Mouse (Mus musculus): ENCODE results near the gene Mcts2.
"Not testable (repeated sequence)": the region's sequence is repeated elsewhere in the genome, so short reads cannot be mapped to it uniquely, and the experiment has no call there.

The Mcts2 gene

DNA sequence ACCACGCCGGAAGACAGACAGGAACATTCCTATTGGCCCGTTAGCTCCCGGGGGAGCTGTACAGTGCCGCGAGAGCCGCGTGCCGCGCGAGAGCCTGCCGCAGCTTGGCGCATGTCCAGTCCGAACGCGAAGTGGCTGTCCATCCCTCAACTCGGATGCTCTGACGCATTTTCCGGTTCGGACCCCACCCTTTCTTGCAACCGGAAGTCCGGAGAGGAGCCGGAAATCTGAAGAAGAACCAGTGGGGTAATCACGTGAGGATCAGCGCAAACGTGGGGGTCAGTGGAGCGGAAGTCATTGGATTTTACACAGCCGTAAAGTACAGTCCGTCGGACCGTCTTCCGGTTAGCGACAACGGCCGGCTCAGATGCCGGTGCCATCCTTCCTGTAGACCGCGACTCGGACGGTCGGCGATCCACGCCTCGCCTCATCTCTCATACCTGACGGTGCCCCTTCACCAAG is at the start of gene Mcts2:
TSS of gene Mcts2 (plus strand) at position 230 of the 462 bp plus-strand sequence.
- DNase-seq (ENCODE audit: low read depth, low spot score) = peak; percentile 92

DNA sequence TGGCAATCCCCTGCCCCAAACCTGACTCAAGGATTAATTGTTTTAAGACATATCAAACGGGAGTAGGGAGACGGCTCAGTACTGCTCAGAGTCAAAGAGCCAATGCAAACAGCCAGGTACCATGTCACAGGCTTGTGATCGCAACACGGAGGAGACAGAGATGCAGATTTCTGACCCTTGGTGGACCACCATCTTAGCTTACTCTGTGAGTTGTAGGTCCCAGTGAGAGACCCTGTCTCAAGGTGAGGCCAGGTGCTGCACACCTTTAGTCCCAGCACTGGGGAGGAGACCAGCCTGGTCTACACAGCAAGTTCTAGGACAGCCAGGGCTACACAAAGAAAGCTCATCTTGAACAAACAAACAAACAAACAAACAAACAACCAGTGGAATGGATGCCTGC is 49.5 kb upstream of the Mcts2 start:
- DNase-seq (ENCODE audit: low read depth, low spot score) = no peak

DNA sequence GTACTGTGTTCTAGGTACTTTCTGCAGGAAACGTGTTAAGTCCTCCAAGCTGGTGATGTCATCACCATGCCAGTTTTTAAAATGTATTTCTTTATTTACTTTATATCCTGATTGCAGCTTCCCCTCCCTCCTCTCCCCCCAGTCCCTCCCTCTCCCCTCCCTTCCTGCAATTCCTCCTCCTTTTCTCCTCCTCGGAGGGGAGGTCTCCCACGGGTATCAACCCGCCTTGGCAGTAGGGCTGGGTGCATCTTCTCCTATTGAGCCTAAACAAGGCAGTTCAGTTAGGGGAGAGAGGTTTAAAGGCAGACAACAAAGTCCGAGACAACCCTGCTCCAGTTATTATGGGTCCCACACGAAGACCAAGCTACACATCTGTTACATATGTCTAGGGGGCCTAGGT is 48.0 kb upstream of the Mcts2 start:
- no peak for DNase-seq (ENCODE audit: low read depth, low spot score)

DNA sequence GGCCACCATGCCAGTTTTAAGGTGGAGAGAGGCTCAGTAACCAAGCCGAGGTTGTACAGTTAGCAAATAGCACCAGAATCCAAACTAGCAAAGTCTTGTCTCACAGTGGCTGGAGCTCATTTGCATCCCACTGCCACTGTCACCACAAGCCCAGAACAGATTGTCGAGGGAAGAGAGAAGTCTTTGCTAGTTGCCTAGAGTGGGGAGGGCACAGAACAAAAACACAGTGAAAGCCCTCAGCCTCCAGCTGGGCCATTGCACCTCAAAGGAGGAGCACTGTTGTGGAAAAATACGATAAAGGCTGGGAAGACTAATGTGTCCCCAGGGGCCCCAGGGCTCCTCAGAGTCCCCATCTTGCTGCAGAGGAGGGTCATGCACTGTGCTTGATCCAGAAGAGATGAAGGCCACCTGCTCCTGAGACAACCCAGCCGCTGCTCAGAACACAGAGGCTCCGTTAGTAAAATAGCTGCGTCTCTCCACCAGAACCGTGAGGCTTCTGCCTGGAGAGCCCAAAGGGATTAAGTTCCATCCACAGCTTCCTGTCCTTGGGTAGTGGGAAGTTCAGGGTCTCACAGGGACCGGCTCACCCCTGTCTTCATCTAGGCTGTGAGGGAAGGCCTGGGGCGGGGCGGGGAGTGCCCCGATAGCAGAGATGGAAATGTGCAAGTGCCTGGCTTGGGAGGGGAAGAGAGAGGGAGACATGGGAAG is 47.3 kb upstream of the Mcts2 start:
- no peak for DNase-seq (ENCODE audit: low read depth, low spot score)

DNA sequence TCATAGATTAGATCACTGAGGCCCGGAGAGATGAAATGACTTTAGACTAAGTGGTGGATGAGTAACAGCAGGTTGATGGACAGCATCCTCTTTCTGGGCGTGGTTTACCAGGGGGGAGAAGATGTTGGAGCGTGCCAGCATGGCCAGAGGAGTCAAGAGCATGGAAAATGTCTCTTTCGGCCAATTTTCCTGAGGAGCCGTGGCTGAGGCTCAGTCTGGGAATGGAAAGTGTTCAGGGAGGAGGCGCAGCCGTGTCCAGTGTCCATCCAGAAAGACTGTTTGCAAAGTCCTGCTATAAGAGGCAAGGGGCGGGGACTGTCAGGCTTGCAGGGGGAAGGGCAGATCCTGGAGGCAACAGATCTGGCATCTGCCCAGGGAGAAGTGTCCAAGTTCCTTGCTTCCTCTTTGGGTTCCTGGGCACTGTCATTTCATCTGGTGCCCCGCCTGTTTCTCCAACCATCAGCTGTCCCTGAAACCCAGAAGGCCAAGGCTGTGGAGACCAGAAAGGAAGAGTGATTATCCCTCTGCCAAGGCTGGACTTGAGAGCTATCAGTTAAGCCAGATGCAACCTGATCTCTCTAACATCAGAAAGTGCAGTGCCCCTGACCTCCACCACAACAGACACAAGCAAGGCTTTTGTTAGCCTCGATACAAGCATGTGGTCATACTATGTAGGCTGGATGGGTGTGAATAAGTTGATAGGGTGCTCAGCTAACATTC is 33.8 kb upstream of the Mcts2 start:
- DNase-seq (ENCODE audit: low read depth, low spot score) = no peak

DNA sequence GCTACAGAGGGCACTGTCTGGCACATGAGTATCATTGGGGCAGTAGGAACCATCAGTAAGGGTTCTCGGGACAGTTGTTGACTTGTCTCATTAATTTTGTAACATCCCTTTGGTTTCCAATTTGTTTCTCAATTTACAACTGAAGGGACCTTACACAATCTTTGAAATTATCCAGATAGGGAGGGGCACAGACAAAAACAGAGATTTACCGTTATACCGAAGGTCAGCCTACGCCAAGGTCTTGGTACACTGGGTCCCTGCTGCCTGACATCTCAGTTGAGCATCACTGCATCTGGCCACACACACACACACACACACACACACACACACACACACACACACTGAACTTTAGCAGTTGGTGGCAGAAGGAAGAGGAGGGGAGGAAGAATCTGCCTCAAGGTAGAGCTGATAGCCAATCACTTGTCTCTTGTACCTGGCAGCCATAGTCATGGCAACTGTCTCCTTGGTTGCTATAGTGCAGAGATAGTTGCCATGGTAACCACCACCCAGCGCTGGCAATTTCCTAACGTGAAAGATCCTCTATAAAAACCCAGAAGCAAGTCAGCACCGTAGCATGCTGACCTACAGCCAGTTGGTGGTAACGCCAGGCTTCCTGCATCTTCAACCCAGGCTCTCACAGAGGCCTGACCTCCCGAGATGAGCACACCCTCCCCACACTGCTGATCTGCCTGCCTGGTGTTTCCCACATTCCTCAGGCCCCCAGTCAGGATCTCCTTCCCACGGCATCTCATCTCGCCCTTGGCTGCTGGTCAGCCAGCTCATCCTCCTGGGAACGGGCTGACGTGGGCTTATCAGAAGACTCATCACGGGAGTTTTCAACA is 32.7 kb upstream of the Mcts2 start:
- no peak for DNase-seq (ENCODE audit: low read depth, low spot score)

DNA sequence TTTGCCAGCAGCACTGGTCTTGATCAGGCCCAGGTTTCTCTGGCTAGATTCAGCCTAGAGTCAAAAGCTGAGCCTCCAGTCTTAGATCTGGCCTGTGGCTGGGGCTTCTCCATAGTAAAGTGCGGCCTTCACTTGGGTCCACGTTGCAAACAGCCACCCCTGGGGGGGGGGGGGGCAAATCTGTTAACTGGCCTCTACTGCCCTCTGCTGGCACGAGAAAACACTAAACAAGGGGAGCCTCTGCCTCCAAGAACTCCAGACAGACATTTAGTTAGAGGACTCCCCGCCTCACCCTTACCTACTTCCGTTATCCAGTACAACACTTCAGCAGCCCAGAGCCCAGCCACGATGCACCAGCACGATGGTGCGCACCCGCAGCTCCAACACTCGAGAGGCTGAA is 29.4 kb upstream of the Mcts2 start:
- no peak for DNase-seq (ENCODE audit: low read depth, low spot score)

DNA sequence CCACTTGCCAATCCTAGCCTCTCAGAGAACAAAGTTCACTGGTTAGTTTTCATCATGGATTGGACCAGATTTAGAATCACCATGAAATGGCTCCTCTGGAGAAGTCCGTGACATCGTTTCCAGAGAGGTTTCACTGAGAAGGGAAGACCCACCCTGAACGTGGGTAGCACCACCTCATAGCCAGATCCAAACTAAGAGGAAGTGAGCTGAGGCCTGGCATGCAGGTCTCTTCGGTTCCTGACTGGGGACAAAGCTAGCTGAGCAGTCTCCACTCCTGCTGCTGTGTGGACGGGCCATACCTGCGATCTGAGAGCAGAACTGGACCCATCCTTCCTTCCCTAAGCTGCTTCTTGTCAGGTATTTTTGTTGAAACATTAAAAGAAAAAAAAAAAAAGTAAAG is 25.7 kb upstream of the Mcts2 start:
- no peak for DNase-seq (ENCODE audit: low read depth, low spot score)

DNA sequence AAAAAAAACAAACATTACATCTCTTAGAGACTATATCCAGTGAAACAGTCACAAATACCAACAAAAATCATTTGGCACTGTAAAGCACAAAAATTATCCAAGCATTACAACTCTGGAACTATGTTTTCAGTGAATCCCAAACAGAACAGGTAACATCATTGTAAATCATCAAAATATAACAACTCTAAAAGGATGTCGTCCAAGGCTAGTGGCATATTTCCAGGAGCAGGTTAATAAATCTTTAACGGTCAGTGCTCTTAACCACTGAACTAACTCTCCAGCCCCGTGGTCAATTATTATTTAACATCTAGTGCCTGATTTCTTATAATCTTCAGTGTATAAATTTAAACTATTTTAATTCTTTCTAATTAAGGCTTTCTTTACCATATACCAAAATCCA is 20.6 kb upstream of the Mcts2 start:
- DNase-seq (ENCODE audit: low read depth, low spot score) = not testable (repeated sequence)

DNA sequence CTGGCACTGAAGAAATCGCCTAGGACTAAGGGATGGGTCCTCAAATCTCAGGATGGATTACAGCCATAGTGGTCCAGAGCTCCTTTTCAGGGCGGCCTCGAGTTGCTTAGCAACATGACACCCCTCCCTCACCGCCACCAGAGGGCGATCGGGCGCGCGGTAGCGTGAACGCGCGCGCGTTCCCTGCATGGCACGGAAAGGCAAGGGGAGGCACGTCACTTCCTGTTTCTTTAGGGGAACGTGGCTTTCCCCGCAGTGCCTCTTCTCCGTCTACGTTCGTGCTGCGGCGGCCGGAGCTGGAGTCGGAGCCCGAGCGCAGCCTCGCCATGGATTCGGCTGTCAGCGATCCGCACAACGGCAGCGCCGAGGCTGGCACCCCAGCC is 17.6 kb upstream of the Mcts2 start, which contains the start of gene H13:
TSS of gene H13 (plus strand) at position 206 of the 383 bp plus-strand sequence.
- peak; percentile 98 for DNase-seq (ENCODE audit: low read depth, low spot score)

DNA sequence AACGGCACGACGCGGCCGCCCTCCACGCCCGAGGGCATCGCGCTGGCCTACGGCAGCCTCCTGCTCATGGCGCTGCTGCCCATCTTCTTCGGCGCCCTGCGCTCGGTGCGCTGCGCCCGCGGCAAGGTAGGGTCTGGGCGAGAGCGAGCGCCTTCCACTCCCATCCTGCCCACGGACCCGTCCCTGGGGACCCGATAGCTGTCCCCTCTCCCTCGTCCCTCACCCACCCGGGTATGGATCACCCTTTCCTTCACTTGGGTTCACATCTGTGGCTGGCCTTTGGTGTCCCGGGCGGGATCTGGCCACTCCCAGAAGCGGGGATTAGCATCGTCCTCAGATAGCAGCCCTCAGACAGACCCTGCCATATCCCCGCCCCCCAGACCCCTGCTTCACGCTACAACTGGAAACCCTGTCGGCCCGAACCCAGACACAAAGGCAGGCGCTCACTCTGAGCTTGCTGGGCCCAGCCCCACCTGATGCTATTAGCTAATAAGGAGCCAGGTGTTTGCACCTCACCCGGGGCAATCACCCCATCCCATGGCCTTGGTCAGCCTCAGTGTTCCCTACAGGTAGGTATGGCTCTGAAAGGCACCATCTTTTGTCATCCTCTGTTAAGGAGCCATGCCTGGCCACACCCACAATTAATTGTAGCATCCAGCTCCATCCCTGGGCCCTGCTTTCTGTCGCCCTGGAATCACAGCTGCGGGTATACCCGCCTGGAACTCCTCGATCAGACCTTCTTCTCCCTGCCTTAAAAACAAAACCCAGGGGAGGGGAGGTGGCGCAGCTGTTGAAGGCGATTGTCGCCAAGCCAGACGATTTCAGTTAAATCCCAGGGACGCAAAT is 17.0 kb upstream of the Mcts2 start:
- DNase-seq (ENCODE audit: low read depth, low spot score) = peak; percentile 72

DNA sequence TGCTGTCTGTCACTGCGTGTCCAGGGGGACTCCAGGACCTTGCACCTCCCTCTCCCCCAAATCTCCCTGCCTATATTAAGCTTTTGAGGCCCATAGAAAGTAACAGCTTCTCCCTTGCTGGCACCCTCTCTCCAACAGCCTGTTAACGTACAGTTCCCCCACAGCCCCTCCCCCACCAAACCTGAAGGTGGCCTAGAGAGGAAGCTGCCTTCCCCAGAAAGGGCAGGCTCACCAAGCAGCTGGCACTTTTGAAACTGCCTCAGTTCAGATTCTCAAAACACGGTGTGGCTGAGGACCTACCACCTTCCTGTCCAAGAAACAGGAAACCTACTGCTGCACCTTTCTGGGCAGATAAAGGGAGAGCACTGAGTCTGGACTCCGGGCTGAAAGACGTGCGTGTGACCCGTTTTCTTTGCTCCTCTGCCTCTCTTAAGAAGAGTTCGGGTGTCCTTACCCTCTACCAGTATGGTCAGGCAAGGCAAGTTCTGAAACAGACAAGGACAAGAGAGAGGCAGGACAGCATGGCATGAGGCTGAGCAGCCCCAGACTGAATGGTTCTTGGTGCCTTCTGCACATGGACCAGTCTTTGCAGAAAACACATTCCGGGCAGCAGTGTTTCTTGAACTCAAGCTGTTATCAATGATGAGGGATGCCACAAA is 15.7 kb upstream of the Mcts2 start:
- no peak for DNase-seq (ENCODE audit: low read depth, low spot score)

DNA sequence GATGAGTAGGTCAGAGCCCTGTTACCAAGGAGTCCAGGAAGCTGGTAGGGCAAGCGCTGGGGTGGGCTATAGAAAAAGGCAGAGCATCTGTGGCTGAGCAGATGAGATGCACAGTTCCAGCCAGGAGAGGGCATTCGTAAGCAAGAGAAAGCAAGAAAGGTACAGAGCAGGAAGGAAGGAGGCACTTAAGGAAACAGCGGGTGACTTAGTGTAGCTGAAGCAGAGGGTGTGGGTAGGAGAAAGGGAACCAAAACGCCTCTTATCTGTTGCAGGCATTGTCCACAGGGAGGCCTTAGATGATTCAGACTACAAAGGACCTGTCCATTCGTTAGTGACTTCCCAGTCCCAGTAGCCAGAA is 15.2 kb upstream of the Mcts2 start:
- DNase-seq (ENCODE audit: low read depth, low spot score) = no peak

DNA sequence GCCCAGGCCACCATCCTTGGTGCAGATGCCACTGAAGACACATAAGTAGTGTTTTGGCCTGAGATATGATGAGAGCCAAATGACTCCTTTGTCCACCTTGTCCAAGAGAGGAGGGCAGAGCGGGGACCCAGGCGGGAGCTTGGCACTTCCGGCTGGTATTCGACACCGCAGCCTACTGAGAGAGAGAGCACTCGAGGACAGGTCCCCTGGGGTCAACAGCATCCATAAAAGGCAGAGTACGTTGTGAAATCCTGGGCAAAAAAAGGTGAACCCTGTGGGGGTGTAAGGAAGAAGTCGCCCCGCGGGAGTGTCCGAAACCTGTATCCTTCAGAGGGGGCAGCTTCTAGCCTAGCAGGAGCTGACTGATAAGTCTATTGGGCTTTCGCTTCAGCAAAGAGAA is 14.7 kb upstream of the Mcts2 start:
- DNase-seq (ENCODE audit: low read depth, low spot score) = no peak

DNA sequence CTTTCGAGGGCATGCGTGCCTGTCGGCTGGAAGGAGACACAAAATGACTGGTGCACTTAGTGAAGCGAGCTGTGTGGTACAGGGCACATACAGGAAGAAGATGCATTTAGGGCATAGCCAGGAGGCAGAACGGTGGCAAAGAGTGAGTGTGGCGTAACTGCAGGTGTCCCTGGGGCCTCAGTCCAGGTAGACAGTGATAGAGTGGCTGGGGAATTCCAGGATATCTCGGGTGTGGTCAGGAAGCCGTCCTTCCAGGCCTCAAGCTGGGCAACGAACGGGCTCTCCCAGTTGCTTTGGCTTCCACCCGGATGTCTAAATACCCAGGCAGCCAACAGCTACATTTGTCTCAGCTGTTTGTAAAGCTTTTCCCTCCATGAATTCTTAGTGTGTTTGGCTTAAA is 12.7 kb upstream of the Mcts2 start:
- DNase-seq (ENCODE audit: low read depth, low spot score) = no peak

DNA sequence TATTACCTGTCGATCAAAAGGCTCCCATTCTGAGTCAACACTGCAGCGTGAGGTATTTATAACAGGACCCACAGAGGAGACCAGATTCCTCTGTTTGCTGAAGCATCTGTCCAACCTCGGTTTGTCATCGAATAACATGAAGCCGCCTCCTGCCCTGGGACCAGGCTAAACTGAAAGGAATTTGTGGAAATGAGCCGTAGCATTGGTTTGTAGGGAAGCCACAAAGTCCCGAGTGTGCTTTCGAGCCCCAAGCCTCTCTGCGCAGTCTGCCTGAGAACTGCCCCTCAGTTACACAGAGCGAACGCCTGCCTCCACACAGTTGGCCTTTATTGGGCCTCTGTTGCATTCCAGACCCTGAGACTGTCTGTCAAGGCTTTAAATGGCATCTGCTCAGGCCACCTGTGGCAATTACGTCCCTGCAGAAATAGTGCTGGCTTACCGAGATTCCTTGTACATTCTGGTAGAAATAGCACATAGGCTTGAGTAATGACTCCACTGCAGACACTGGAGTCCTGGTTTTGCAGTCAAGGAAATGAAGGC is 11.5 kb upstream of the Mcts2 start:
- no peak for DNase-seq (ENCODE audit: low read depth, low spot score)

DNA sequence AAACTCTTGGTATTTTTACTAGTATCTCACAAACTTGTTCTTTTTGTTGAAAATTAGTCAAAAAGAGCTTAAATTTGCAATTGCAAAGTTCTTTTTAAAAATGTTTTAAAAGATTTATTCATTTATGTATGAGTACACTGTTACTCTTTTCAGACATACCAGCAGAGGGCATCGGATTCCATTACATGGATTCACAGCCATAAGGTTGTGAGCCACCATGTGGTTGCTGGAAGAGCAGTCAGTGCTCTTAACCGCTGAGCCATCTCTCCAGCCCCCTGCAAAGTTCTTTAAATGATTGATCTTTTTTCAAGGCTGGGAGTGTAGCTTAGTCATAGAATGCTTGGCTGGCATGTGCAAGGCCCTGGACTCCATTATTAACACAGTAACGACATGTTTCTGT is 8.5 kb upstream of the Mcts2 start:
- DNase-seq (ENCODE audit: low read depth, low spot score) = no peak

DNA sequence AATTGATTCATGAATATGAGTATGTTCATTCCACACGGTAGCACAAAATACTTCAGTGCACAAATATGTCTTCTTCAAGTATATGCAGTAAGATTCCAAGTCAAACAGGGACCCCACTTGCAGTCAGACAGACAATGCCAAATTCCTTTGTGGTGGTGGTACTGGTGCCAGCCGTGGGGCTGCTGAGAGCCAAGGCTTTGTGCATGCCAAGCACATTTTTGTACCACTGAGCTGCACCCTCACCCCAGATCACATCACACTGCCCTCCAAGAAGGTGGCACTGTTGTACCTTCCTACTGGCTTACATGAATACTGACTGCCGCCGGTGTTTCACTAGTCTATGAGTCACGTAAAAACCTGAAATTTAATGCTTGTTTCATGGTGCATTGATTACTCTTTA is 7.9 kb upstream of the Mcts2 start:
- no peak for DNase-seq (ENCODE audit: low read depth, low spot score)

DNA sequence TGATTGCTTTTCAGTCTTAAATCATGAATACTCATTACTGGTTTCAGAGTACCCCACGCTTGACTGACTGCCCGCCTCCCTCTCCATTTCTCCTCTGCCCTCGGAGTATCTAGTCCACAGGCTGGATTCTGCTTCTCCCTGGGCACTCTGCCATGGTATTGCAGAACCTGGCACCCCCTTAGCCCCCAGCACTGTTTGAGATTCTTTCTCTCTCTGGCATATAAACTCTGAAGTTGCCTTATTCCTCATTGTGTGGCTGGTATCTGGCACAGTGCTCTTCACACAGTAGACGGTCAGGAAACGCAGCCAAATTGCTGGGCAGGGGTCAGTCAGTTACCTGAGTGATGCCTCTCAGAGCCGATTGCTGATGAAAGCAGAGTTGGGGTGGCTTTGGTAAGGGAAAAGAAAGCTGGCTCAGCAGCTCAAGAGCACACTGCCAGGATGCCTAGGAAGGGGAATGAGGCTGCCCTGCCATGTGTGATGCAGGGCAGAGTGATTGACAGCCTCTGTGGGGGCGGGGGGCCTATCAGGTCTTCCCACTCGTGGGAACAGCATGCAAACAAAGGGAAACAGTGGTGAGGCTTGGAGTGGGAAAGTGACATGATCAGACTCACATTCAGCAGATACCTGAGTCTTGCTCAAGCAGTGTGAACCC is 7.0 kb upstream of the Mcts2 start:
- DNase-seq (ENCODE audit: low read depth, low spot score) = no peak

DNA sequence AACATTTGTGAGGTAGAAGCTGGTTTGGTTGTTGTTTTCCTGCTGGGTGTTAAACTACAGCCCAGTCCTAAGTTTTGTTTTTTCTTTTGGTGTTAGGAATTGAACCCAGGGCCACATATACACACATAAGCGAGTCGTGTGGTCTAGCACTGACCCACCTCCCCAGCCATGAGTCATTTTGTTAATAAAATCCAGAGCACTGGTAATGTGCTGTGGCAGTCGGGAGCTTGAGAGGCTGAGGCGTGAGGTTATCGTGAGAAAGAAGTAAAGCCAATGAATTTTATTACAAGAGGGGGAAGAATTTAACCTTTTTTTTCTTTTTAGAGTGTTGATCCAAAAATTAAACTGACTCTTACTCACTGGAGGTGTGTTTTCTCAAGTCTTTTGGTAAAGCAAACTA is 3.7 kb upstream of the Mcts2 start:
- no peak for DNase-seq (ENCODE audit: low read depth, low spot score)
